Mouse (Mus musculus) C2C12 (cell line): ENCODE data around the gene Usp39. TPM values are rescaled to one million over a fixed set of nuclear protein-coding genes. Genes with fewer than 3 reads are reported as not detected.

Experiments used
- H3K27me3 ChIP-seq: one replicate; pipeline ENCODE4 v1.6.1; 2011; ENCODE audit not compliant: control insufficient read depth, insufficient read depth, insufficient read length
- H3K36me3 ChIP-seq: one replicate; pipeline ENCODE4 v1.6.1; 2011; ENCODE audit not compliant: control insufficient read depth, insufficient read depth
- H3K4me3 ChIP-seq: one replicate; pipeline ENCODE4 v1.5.1; 2011; ENCODE audit warnings: mild to moderate bottlenecking, control low read depth; ENCODE audit not compliant: poor library complexity, insufficient read depth, severe bottlenecking
- H3K79me2 ChIP-seq: one replicate; pipeline ENCODE4 v1.6.1; 2011; ENCODE audit not compliant: control insufficient read depth, insufficient read depth
- H3K79me3 ChIP-seq: one replicate; pipeline ENCODE4 v1.6.1; 2011; ENCODE audit warnings: low read depth, control low read depth
- H3ac ChIP-seq: one replicate; pipeline ENCODE3; 2011; ENCODE audit warnings: low read depth; ENCODE audit not compliant: control insufficient read depth, insufficient read length
- CEBPB ChIP-seq: IDR thresholded peaks from one replicate; pipeline ENCODE4 v1.6.1; 2011; ENCODE audit warnings: low read depth, mild to moderate bottlenecking, control low read depth, moderate library complexity
- CTCF ChIP-seq: IDR thresholded peaks from one replicate; pipeline ENCODE4 v1.5.1; 2011; ENCODE audit not compliant: control insufficient read depth, insufficient read depth, insufficient read length
- FOSL1 ChIP-seq: IDR thresholded peaks from one replicate; pipeline ENCODE4 v1.8.0; 2011; ENCODE audit warnings: mild to moderate bottlenecking, low read length; ENCODE audit not compliant: poor library complexity, insufficient read depth, severe bottlenecking
- MAX ChIP-seq: IDR thresholded peaks from one replicate; pipeline ENCODE4 v1.6.1; 2011; ENCODE audit warnings: mild to moderate bottlenecking, control low read depth
- MYOD1 ChIP-seq: IDR thresholded peaks from one replicate; pipeline ENCODE4 v1.6.1; 2011; ENCODE audit warnings: low read depth; ENCODE audit not compliant: control insufficient read depth, insufficient read length
- MYOG ChIP-seq: IDR thresholded peaks from one replicate; pipeline ENCODE4 v1.6.1; 2011; ENCODE audit not compliant: control insufficient read depth, insufficient read length; ENCODE audit errors: extremely low read depth
- USF1 ChIP-seq: IDR thresholded peaks from one replicate; pipeline ENCODE4 v1.6.1; 2011; ENCODE audit warnings: low read depth, mild to moderate bottlenecking, control low read depth, moderate library complexity
- polyA plus RNA-seq: library from polyadenylated mRNA; unstranded; fragments of >200 nt; fragmentation: generic; extraction: Trizol; gene quantifications from one replicate; pipeline ENCODE4 v1.2.1, GENCODE M21; 2012; ENCODE audit warnings: missing spikeins

The Usp39 gene
- polyA plus RNA-seq, 1 experiment = 67.4 TPM

DNA sequence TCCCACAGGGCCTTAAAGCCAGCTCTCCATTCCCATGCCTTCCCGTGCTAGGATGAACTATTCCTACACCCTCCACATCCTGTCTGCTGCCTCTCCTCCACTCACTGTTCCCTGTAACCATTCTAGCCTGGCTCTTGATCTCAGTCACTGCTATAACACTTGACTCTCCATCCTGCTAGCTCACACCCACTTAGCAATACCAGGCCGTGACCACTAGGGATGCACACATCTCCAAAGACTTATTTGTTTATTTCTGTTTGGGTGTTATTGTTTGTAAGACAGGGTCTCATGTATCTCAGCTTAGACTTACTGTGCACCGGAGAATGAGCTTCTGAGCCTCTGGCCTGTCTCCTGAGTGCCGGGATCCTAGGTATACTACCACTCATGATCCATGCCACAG, 24.6 kb upstream of the Usp39 start:
- TF ChIP-seq CEBPB (no peak), MYOG (no peak), USF1 (no peak), MYOD1 (no peak), CTCF (no peak), FOSL1 (no peak), MAX (no peak)
- Histone ChIP-seq H3K36me3 (no peaks in the 10 kb centered on the region), H3K79me3 (no peaks in the 10 kb centered on the region), H3K4me3 (no peak overlapping the region), H3K79me2 (no peaks in the 10 kb centered on the region), H3K27me3 (no peaks in the 10 kb centered on the region), H3ac (no peak overlapping the region)

DNA sequence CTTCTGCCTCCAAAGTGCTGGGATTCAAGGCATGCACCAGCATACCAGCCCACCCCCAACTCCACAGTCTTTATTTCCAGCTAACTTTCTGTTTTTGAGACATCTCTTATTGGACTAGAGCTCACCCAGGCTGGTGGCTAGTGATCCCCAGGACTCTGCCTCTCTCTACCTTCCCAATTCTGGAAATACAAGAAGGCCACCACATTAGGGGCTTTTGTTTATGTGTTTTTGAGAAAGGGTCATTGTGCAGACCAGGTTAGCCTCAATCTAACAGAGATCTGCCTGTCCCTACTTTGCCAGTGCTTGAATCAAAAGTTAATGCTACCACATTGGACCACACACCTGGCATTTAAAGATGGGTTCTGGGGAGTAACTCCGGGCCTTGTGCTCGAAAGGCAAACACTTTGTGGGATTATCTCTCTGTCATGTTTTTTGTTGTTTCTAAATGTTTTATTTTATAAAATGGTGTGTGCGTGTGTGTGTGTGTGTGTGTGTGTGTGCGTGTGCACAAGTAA, 22.5 kb upstream of the Usp39 start:
- no peak for TF ChIP-seq USF1
- no peak for TF ChIP-seq CEBPB
- no peak for TF ChIP-seq FOSL1
- TF ChIP-seq CTCF = no peak
- TF ChIP-seq MAX = no peak
- TF ChIP-seq MYOD1 = no peak
- TF ChIP-seq MYOG = no peak
- H3ac ChIP-seq = no peak overlapping the region
- H3K36me3 ChIP-seq = no peaks in the 10 kb centered on the region
- no peaks in the 10 kb centered on the region for H3K27me3 ChIP-seq
- no peaks in the 10 kb centered on the region for H3K79me2 ChIP-seq
- no peaks in the 10 kb centered on the region for H3K79me3 ChIP-seq
- H3K4me3 ChIP-seq = no peak overlapping the region

DNA sequence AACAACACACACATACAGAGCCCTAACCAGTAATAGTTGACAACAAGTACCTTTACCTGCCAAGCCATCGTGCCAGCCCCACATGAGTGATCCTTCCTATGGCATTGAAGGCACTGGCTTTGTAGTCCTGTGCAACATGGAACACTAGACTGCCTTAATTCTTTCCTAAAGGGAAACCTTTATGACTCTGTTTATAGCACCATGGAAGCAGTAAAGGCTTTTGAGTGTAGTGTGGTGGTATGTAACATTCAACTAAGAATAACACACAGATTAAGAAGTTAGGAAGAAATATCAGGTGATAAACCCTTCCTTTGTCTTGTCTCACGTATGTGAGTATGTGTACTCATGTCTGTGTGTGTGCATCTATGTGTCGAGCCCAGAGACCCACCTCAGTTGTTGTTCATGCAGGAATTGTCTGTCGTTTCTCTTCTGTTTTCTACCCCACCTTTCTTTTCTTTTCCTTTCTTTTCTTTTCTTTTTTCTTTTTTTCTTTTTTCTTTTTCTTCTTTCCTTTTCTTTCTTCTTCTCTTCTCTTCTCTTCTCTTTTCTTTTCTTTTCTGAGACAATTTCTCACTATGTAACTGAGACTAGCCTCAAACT, 22.0 kb upstream of the Usp39 start, which contains the start of gene Rnf181:
Gene Rnf181, minus strand, starts transcription at position 113 of the 600 bp plus-strand sequence.
- H3ac ChIP-seq = no peak within 1 kb of the TSS
- no peak within 1 kb of the TSS for H3K4me3 ChIP-seq
- H3K36me3 ChIP-seq = no peaks in the 10 kb centered on the region
- no peaks in the 10 kb centered on the region for H3K27me3 ChIP-seq
- TF ChIP-seq MYOD1 = no peak
- TF ChIP-seq USF1 = no peak
- TF ChIP-seq MYOG = no peak
- no peak for TF ChIP-seq FOSL1
- TF ChIP-seq CTCF = no peak
- no peak for TF ChIP-seq CEBPB
- TF ChIP-seq MAX = no peak
- H3K79me3 ChIP-seq = peaks cover 2% of the 10 kb centered on the region
- H3K79me2 ChIP-seq = peaks cover 2% of the 10 kb centered on the region

GRCm38 (mm10) chr6:72366304-72366703, 21.3 kb upstream of the Usp39 start:
- Histone ChIP-seq H3K79me2 (peaks cover 8% of the 10 kb centered on the region), H3K4me3 (no peak overlapping the region), H3K79me3 (peaks cover 9% of the 10 kb centered on the region), H3K36me3 (no peaks in the 10 kb centered on the region), H3ac (no peak overlapping the region), H3K27me3 (no peaks in the 10 kb centered on the region)
- TF ChIP-seq CTCF = no peak
- TF ChIP-seq CEBPB = no peak
- no peak for TF ChIP-seq FOSL1
- TF ChIP-seq USF1 = no peak
- no peak for TF ChIP-seq MYOG
- TF ChIP-seq MAX = no peak
- TF ChIP-seq MYOD1 = no peak

DNA sequence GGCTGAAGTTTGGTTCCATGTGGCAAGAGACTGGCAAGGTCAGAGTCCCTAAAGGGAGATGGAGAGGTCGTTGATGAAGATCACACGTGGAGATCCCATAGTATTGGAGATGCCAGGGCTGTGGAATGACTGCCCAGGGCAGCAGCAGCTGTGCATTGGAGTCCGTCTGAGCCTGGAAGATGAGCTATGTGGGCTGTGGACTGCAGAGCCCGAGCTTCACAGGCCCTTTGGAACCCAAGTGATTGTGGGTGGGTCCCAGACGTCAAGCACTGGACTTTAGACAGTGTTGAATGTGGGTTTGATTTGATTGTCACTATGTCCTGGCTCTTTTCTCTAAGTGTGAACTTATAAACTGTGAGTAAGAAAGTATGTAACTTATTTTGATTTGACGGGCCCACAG, 20.0 kb upstream of the Usp39 start:
- Histone ChIP-seq H3K4me3 (no peak overlapping the region), H3K36me3 (peaks cover 10% of the 10 kb centered on the region), H3K79me2 (peaks cover 21% of the 10 kb centered on the region), H3K27me3 (no peaks in the 10 kb centered on the region), H3ac (no peak overlapping the region), H3K79me3 (peaks cover 13% of the 10 kb centered on the region)
- no peak for TF ChIP-seq CTCF
- no peak for TF ChIP-seq MAX

- Histone ChIP-seq H3K27me3 (no peaks in the 10 kb centered on the region), H3ac (no peak overlapping the region), H3K4me3 (no peak overlapping the region), H3K79me3 (peaks cover 13% of the 10 kb centered on the region), H3K79me2 (peaks cover 21% of the 10 kb centered on the region), H3K36me3 (peaks cover 15% of the 10 kb centered on the region)
- peak; percentile 21 for TF ChIP-seq CTCF
- TF ChIP-seq MAX = no peak
Observed at GRCm38 (mm10) chr6:72364009-72364408, 19.0 kb upstream of the Usp39 start.
